Mouse (Mus musculus) heart, postnatal 0 days (tissue): ENCODE data around the gene Ggt1. TPM values are rescaled to one million over a fixed set of nuclear protein-coding genes. Genes with fewer than 3 reads are reported as not detected.

Experiments used
- ATAC-seq: fragments of 200-750 bp; cut with Nextera tagmentation; 2 replicates; pipeline ENCODE4 v1.8.0; 2017; ENCODE audit warnings: low read depth, moderate number of reproducible peaks, moderate library complexity; ENCODE audit not compliant: insufficient read depth
- DNase-seq: peaks from one replicate; pipeline ENCODE4 v3.0.0-alpha.2; 2016; ENCODE audit warnings: low spot score
- H3K27ac ChIP-seq: fragments of 300-500 bp; sonication (generic); 2 replicates; pipeline ENCODE4 v1.5.1; 2014; ENCODE audit warnings: low read depth, mild to moderate bottlenecking
- H3K27me3 ChIP-seq: fragments of 300-500 bp; sonication (generic); 2 replicates; pipeline ENCODE4 v1.6.1; 2014; ENCODE audit warnings: low read length, mixed read lengths; ENCODE audit not compliant: control insufficient read depth, insufficient read depth
- H3K36me3 ChIP-seq: fragments of 300-500 bp; sonication (generic); replicated peaks from 2 replicates; pipeline ENCODE4 v1.6.1; 2014; ENCODE audit warnings: low read length, mixed read lengths; ENCODE audit not compliant: control insufficient read depth, insufficient read depth
- H3K4me1 ChIP-seq: fragments of 300-500 bp; sonication (generic); 2 replicates; pipeline ENCODE4 v1.6.1; 2014; ENCODE audit warnings: antibody characterized with exemption; ENCODE audit not compliant: control insufficient read depth, insufficient read depth
- H3K4me2 ChIP-seq: fragments of 300-500 bp; sonication (generic); 2 replicates; pipeline ENCODE4 v1.6.1; 2014; ENCODE audit warnings: low read depth, mild to moderate bottlenecking, low read length, moderate library complexity
- H3K4me3 ChIP-seq: fragments of 300-500 bp; sonication (generic); 2 replicates; pipeline ENCODE4 v1.5.1; 2014; ENCODE audit warnings: low read depth, low read length
- H3K9ac ChIP-seq: fragments of 300-500 bp; sonication (generic); replicated peaks from 2 replicates; pipeline ENCODE4 v1.6.1; 2014; ENCODE audit warnings: low read depth, low read length, mixed read lengths
- H3K9me3 ChIP-seq: fragments of 300-500 bp; sonication (generic); replicated peaks from 2 replicates; pipeline ENCODE4 v1.6.1; 2016; ENCODE audit warnings: low read length; ENCODE audit not compliant: control insufficient read depth
- CTCF ChIP-seq: IDR thresholded peaks from 2 replicates; pipeline ENCODE4 v1.5.1; 2016; ENCODE audit warnings: antibody characterized with exemption, control low read depth, low read depth
- EP300 ChIP-seq: IDR thresholded peaks from 2 replicates; pipeline ENCODE4 v1.6.1; 2016; ENCODE audit warnings: antibody characterized with exemption, low read depth
- WGBS: fragments of 180-500 bp; shearing (Covaris S2); extraction: QIAGEN DNeasy Blood & Tissue Kit; methylation state at CpG from one replicate; pipeline ENCODE4 v1.1.7; 2014; 5-methylcytosine and 5-hydroxymethylcytosine counted together
- polyA plus RNA-seq: library from polyadenylated mRNA; unstranded; fragments of >200 nt; fragmentation: Nextera tagmentation; extraction: Ambion mirVana; gene quantifications from 2 replicates; pipeline ENCODE4 v1.2.1, GENCODE M21; 2015
- total RNA-seq: library from RNA; depleted of rRNA; stranded (reverse); fragments of >200 nt; gene quantifications from 2 replicates; pipeline ENCODE4 v1.2.3, GENCODE M21; 2014; ENCODE audit warnings: low replicate concordance

Ggt1 gene
- total and polyA plus RNA-seq, 2 experiments from 2014 or later: 0.37 TPM; not detected in 1

- Histone ChIP-seq H3K27ac (no peak overlapping the region), H3K4me3 (no peak overlapping the region), H3K4me2 (no peak overlapping the region), H3K4me1 (no peaks in the 10 kb centered on the region), H3K27me3 (no peaks in the 10 kb centered on the region), H3K9ac (no peak overlapping the region), H3K36me3 (no peaks in the 10 kb centered on the region), H3K9me3 (no peaks in the 10 kb centered on the region)
- ATAC-seq (no peak), DNase-seq (no peak)
- TF ChIP-seq EP300 (no peak), CTCF (no peak)
- 78% methylated on average over 6 of the region's 6 CpGs for WGBS
These were observed 17.7 kb downstream of the Ggt1 start for GRCm38 (mm10) chr10:75579129-75579528.

DNA sequence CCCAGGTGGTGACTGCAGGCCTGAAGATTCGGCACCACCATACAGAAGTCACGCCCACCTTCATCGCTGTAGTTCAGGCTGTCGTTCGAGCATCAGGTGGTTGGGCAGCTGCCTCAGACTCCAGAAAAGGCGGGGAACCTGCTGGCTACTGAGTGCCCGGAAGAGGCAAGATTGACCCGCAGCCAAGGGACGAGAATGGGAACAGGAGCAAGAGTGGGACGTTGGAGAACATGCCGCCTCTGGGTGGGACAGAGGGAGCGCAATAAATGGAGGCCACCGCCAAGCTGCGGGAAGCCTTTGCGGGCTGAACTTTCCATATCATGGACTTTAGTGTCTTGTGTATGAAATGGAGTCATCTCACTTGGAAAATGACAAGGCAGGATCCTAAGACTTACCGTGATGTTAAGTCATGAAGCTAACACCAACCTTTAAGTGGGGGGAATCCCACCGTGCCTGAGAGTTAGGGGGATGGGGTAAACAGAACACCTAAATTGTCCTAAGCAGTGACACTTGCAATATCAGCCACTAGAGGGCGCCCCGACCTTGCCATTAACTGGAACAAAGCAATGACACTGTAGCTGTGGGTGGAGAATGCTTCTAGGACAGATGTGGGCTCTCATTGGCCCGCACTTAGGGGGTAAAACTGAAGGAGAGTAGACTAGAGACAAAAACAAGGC, 24.6 kb downstream of the Ggt1 start:
- TF ChIP-seq CTCF: peak; percentile 99
- no peak for TF ChIP-seq EP300
- peak overlapping the region; percentile 46 for H3K4me2 ChIP-seq
- no peak overlapping the region for H3K9ac ChIP-seq
- WGBS: 16% methylated on average over 20 of the region's 20 CpGs
- peak overlapping the region; percentile 81; the same call in 1 of the 2 replicates for H3K27ac ChIP-seq
- no peak overlapping the region; the same call in 1 of the 2 replicates for H3K4me3 ChIP-seq
- peak; percentile 76 for DNase-seq
- H3K27me3 ChIP-seq: 0 out of 2 replicates have a peak, but pooled peaks cover 7% of the 10 kb centered on the region
- ATAC-seq: peak; percentile 56
- H3K4me1 ChIP-seq: peaks cover 21% of the 10 kb centered on the region
- H3K9me3 ChIP-seq: no peaks in the 10 kb centered on the region
- H3K36me3 ChIP-seq: no peaks in the 10 kb centered on the region

- Histone ChIP-seq H3K36me3 (no peaks in the 10 kb centered on the region), H3K27me3 (0 out of 2 replicates have a peak, but pooled peaks cover 7% of the 10 kb centered on the region), H3K4me1 (peaks cover 21% of the 10 kb centered on the region), H3K4me3 (no peak overlapping the region), H3K27ac (peak overlapping the region; percentile 81; the same call in 1 of the 2 replicates), H3K9me3 (no peaks in the 10 kb centered on the region), H3K9ac (no peak overlapping the region), H3K4me2 (no peak overlapping the region)
- TF ChIP-seq CTCF (no peak), EP300 (no peak)
- ATAC-seq (no peak), DNase-seq (no peak)
- WGBS: 96% methylated on average over 1 of the region's 1 CpGs
These were observed 25.1 kb downstream of the Ggt1 start for GRCm38 (mm10) chr10:75586553-75586879.

- 0 out of 2 replicates have a peak, but pooled peaks cover 7% of the 10 kb centered on the region for H3K27me3 ChIP-seq
- H3K4me3 ChIP-seq: no peak overlapping the region
- H3K27ac ChIP-seq: peak overlapping the region; percentile 81
- peak; percentile 66; the same call in 1 of the 2 replicates for TF ChIP-seq EP300
- TF ChIP-seq CTCF: no peak
- no peak overlapping the region for H3K4me2 ChIP-seq
- peak; percentile 73 for DNase-seq
- no peak overlapping the region for H3K9ac ChIP-seq
- peak; percentile 48 for ATAC-seq
- H3K36me3 ChIP-seq: no peaks in the 10 kb centered on the region
- H3K9me3 ChIP-seq: no peaks in the 10 kb centered on the region
- peaks cover 23% of the 10 kb centered on the region for H3K4me1 ChIP-seq
- WGBS: 43% methylated on average over 4 of the region's 4 CpGs
These were observed 26.4 kb downstream of the Ggt1 start for GRCm38 (mm10) chr10:75587781-75588180.

- WGBS: 46% methylated on average over 5 of the region's 5 CpGs
- H3K27me3 ChIP-seq: 0 out of 2 replicates have a peak, but pooled peaks cover 7% of the 10 kb centered on the region
- peaks cover 23% of the 10 kb centered on the region for H3K4me1 ChIP-seq
- no peaks in the 10 kb centered on the region for H3K36me3 ChIP-seq
- peak overlapping the region; percentile 81 for H3K27ac ChIP-seq
- H3K4me2 ChIP-seq: no peak overlapping the region
- peak; percentile 16; the same call in 1 of the 2 replicates for ATAC-seq
- no peak overlapping the region for H3K4me3 ChIP-seq
- peak; percentile 34 for DNase-seq
- H3K9me3 ChIP-seq: no peaks in the 10 kb centered on the region
- TF ChIP-seq CTCF (no peak), EP300 (no peak)
- H3K9ac ChIP-seq: no peak overlapping the region
These were observed 26.9 kb downstream of the Ggt1 start for GRCm38 (mm10) chr10:75588336-75588735.

- TF ChIP-seq CTCF (no peak), EP300 (no peak)
- Histone ChIP-seq H3K4me2 (peak within 1 kb of the TSS; percentile 56), H3K4me1 (peaks cover 23% of the 10 kb centered on the region), H3K4me3 (peak within 1 kb of the TSS; percentile 38), H3K36me3 (no peaks in the 10 kb centered on the region), H3K27ac (peak within 1 kb of the TSS; percentile 81), H3K9ac (peak within 1 kb of the TSS; percentile 45), H3K9me3 (no peaks in the 10 kb centered on the region), H3K27me3 (0 out of 2 replicates have a peak, but pooled peaks cover 7% of the 10 kb centered on the region)
- WGBS: 18% methylated on average over 5 of the region's 5 CpGs
- peak; percentile 71 for DNase-seq
- no peak for ATAC-seq
These were observed 27.7 kb downstream of the Ggt1 start, which contains the start of gene Ggt5 for GRCm38 (mm10) chr10:75589129-75589528. Gene Ggt5, plus strand, starts transcription at chr10:75589340.
